ENCODE assay signal across 9 mouse cellular contexts in genomic region chr15:78868826-78869233, GRCm38 (mm10). TPM values are rescaled to one million over a fixed set of nuclear protein-coding genes. Genes with fewer than 3 reads are reported as not detected.
DNase-seq lines count a peak whose midpoint lies in the region; ATAC-seq and TF ChIP-seq lines count a peak whose summit lies in the region.
"Had no signal": no experiment of that assay in that cellular context is flagged by ENCODE, and none has a peak within 500 bp of the region (broad histone marks: within the 10 kb centered on the region; RNA-seq: fewer than 3 reads in every experiment).

No protein-coding gene starts in this region.

- peak overlapping the region; percentile 85 for H3K27ac ChIP-seq in lung, embryonic 16.5 days (ENCODE audit: low read length)
- peak overlapping the region; percentile 73 for H3K27ac ChIP-seq in forebrain, embryonic 15.5 days (replicated peaks)
- peak overlapping the region; percentile 66 for H3K27ac ChIP-seq in liver, embryonic 11.5 days (ENCODE audit: low read depth, low read length)
- peak overlapping the region; percentile 91 for H3K27ac ChIP-seq in stomach, embryonic 16.5 days (ENCODE audit: low read length)
- H3K27ac ChIP-seq in left cerebral cortex, adult 2 months = no peak overlapping the region

- peaks cover 21% of the 10 kb centered on the region for H3K4me1 ChIP-seq in lung, embryonic 16.5 days (replicated peaks; ENCODE audit: control insufficient read depth, insufficient read depth, low read length)
- H3K4me1 ChIP-seq in forebrain, embryonic 15.5 days = peaks cover 12% of the 10 kb centered on the region; the same call in 1 of the 2 replicates
- H3K4me1 ChIP-seq in liver, embryonic 11.5 days (replicated peaks; ENCODE audit: control insufficient read depth, insufficient read depth, low read length) = no peaks in the 10 kb centered on the region; the same call in 1 of the 2 replicates
- H3K4me1 ChIP-seq in stomach, embryonic 16.5 days (ENCODE audit: control insufficient read depth, insufficient read depth, low read length) = peaks cover 25% of the 10 kb centered on the region

- no peak for TF ChIP-seq CTCF in left cerebral cortex, adult 2 months (IDR thresholded peaks at IDR 0.05)

- no peak for DNase-seq in lung, postnatal 25 days (ENCODE audit: low spot score)
- no peak for DNase-seq in liver, embryonic 11.5 days (ENCODE audit: low spot score)
- DNase-seq in left cerebral cortex, adult 2 months (ENCODE audit: extremely low spot score in 1 of 2, low spot score in 2 of 2) = no peak
- no peak for DNase-seq in right cerebral cortex, postnatal 10 days (ENCODE audit: low spot score in 2 of 2)
- DNase-seq in layer of hippocampus, adult 9-10 months (ENCODE audit: low spot score) = no peak
- DNase-seq: spleen, adult 18-20 months had no signal

- H3K4me3 ChIP-seq in lung, embryonic 16.5 days (ENCODE audit: low read length) = no peak overlapping the region
- H3K4me3 ChIP-seq in forebrain, embryonic 15.5 days = no peak overlapping the region
- H3K4me3 ChIP-seq in liver, embryonic 11.5 days (ENCODE audit: low read depth, low read length) = no peak overlapping the region
- H3K4me3 ChIP-seq in stomach, embryonic 16.5 days (replicated peaks; ENCODE audit: low read length) = no peak overlapping the region
- H3K4me3 ChIP-seq in left cerebral cortex, adult 2 months = no peak overlapping the region

- no peaks in the 10 kb centered on the region for H3K9me3 ChIP-seq in lung, embryonic 16.5 days (ENCODE audit: control insufficient read depth, low read length)
- H3K9me3 ChIP-seq in forebrain, embryonic 15.5 days = no peaks in the 10 kb centered on the region
- H3K9me3 ChIP-seq in liver, embryonic 11.5 days (ENCODE audit: control insufficient read depth, low read length) = no peaks in the 10 kb centered on the region
- no peaks in the 10 kb centered on the region for H3K9me3 ChIP-seq in stomach, embryonic 16.5 days (replicated peaks; ENCODE audit: control insufficient read depth, low read length)

- ATAC-seq in lung, embryonic 16.5 days (ENCODE audit: low read depth) = peak; percentile 59
- peak; percentile 73 for ATAC-seq in forebrain, embryonic 15.5 days (replicated peaks)
- no peak for ATAC-seq in liver, embryonic 11.5 days (replicated peaks; ENCODE audit: low FRiP score)
- peak; percentile 56 for ATAC-seq in stomach, embryonic 16.5 days (ENCODE audit: insufficient read depth, low FRiP score)

- peak overlapping the region; percentile 6; the same call in 1 of the 2 replicates for H3K4me2 ChIP-seq in lung, embryonic 16.5 days (ENCODE audit: low read depth, low read length)
- no peak overlapping the region for H3K4me2 ChIP-seq in forebrain, embryonic 15.5 days (replicated peaks)
- H3K4me2 ChIP-seq in liver, embryonic 11.5 days = no peak overlapping the region
- H3K4me2 ChIP-seq in stomach, embryonic 16.5 days (ENCODE audit: low read depth, low read length) = peak overlapping the region; percentile 16; the same call in 1 of the 2 replicates

- H3K27me3 ChIP-seq in lung, embryonic 16.5 days (ENCODE audit: control insufficient read depth, insufficient read depth, low read depth, low read length) = no peaks in the 10 kb centered on the region
- no peaks in the 10 kb centered on the region for H3K27me3 ChIP-seq in forebrain, embryonic 15.5 days
- no peaks in the 10 kb centered on the region for H3K27me3 ChIP-seq in liver, embryonic 11.5 days (replicated peaks; ENCODE audit: control insufficient read depth, insufficient read depth, low read length)
- no peaks in the 10 kb centered on the region for H3K27me3 ChIP-seq in stomach, embryonic 16.5 days (ENCODE audit: control insufficient read depth, insufficient read depth, low read length)

- peak overlapping the region; percentile 0; the same call in 1 of the 2 replicates for H3K9ac ChIP-seq in lung, embryonic 16.5 days (ENCODE audit: low read length)
- no peak overlapping the region; the same call in 1 of the 2 replicates for H3K9ac ChIP-seq in forebrain, embryonic 15.5 days (replicated peaks)
- H3K9ac ChIP-seq in liver, embryonic 11.5 days (ENCODE audit: low read depth, low read length) = no peak overlapping the region
- H3K9ac ChIP-seq in stomach, embryonic 16.5 days (ENCODE audit: low read length) = peak overlapping the region; percentile 55; the same call in 1 of the 2 replicates

- no peaks in the 10 kb centered on the region for H3K36me3 ChIP-seq in lung, embryonic 16.5 days (ENCODE audit: control insufficient read depth, insufficient read depth, low read length)
- H3K36me3 ChIP-seq in forebrain, embryonic 15.5 days = no peaks in the 10 kb centered on the region
- H3K36me3 ChIP-seq in liver, embryonic 11.5 days (ENCODE audit: control insufficient read depth, insufficient read depth, low read length) = no peaks in the 10 kb centered on the region
- no peaks in the 10 kb centered on the region for H3K36me3 ChIP-seq in stomach, embryonic 16.5 days (ENCODE audit: control insufficient read depth, insufficient read depth, low read length)

- 30% methylated on average over 7 of the region's 7 CpGs for WGBS in lung, embryonic 16.5 days
- WGBS in forebrain, embryonic 15.5 days = 35% methylated on average over 7 of the region's 7 CpGs
- 70% methylated on average over 7 of the region's 7 CpGs for WGBS in liver, embryonic 11.5 days
- WGBS in stomach, embryonic 16.5 days = 36% methylated on average over 7 of the region's 7 CpGs

- intact Hi-C loops in left cerebral cortex, adult 2 months (cut with DNase I) = no loop called here

RNA-seq across cellular contexts. Expression of gene Gga1, which starts 8.2 kb away (rescaled TPM):
- polyA plus RNA-seq in lung, embryonic 16.5 days (2015; fragmentation: Nextera tagmentation; extraction: Ambion mirVana) = 58.3 and 63.1 TPM in 2 replicates
- polyA plus RNA-seq in forebrain, embryonic 15.5 days (2015; fragmentation: Nextera tagmentation; extraction: Ambion mirVana) = 60.3 and 62.0 TPM in 2 replicates
- polyA plus RNA-seq in liver, embryonic 11.5 days (2014; fragmentation: Nextera tagmentation; extraction: Ambion mirVana) = 40.8 and 43.0 TPM in 2 replicates
- polyA plus RNA-seq in stomach, embryonic 16.5 days (2015; fragmentation: Nextera tagmentation; extraction: Ambion mirVana) = 48.4 and 51.4 TPM in 2 replicates
- total RNA-seq in left cerebral cortex, adult 2 months (2021) = 10 to 100 TPM; 64.8 to 68.2 TPM

RNA-seq across cellular contexts. Expression of gene Lgals2, which starts 13.5 kb away (rescaled TPM):
- polyA plus RNA-seq in lung, embryonic 16.5 days (2015; fragmentation: Nextera tagmentation; extraction: Ambion mirVana) = 1.0 and 1.2 TPM in 2 replicates
- polyA plus RNA-seq in forebrain, embryonic 15.5 days (2015; fragmentation: Nextera tagmentation; extraction: Ambion mirVana) = not detected in 2 replicates
- polyA plus RNA-seq in liver, embryonic 11.5 days (2014; fragmentation: Nextera tagmentation; extraction: Ambion mirVana) = 6.9 and 11.4 TPM in 2 replicates
- polyA plus RNA-seq in stomach, embryonic 16.5 days (2015; fragmentation: Nextera tagmentation; extraction: Ambion mirVana) = 86.6 and 122 TPM in 2 replicates
- not detected for total RNA-seq in left cerebral cortex, adult 2 months (2021)

RNA-seq across cellular contexts. Expression of gene Cdc42ep1, which starts 26.4 kb away (rescaled TPM):
- polyA plus RNA-seq in lung, embryonic 16.5 days (2015; fragmentation: Nextera tagmentation; extraction: Ambion mirVana) = 113 TPM in 2 replicates
- polyA plus RNA-seq in forebrain, embryonic 15.5 days (2015; fragmentation: Nextera tagmentation; extraction: Ambion mirVana) = 7.6 and 9.0 TPM in 2 replicates
- 21.9 and 23.9 TPM in 2 replicates for polyA plus RNA-seq in liver, embryonic 11.5 days (2014; fragmentation: Nextera tagmentation; extraction: Ambion mirVana)
- polyA plus RNA-seq in stomach, embryonic 16.5 days (2015; fragmentation: Nextera tagmentation; extraction: Ambion mirVana) = 47.9 and 52.2 TPM in 2 replicates
- total RNA-seq in left cerebral cortex, adult 2 months (2021) = 10 to 100 TPM; 10.6 to 13.1 TPM

RNA-seq across cellular contexts. Expression of gene Gm49510, which starts 30.6 kb away (rescaled TPM):
- polyA plus RNA-seq in lung, embryonic 16.5 days (2015; fragmentation: Nextera tagmentation; extraction: Ambion mirVana) = 0.16 and 0.59 TPM in 2 replicates
- polyA plus RNA-seq in forebrain, embryonic 15.5 days (2015; fragmentation: Nextera tagmentation; extraction: Ambion mirVana) = not detected in 2 replicates
- polyA plus RNA-seq in liver, embryonic 11.5 days (2014; fragmentation: Nextera tagmentation; extraction: Ambion mirVana) = 0.55 and 0.99 TPM in 2 replicates
- 0.32 and 0.46 TPM in 2 replicates for polyA plus RNA-seq in stomach, embryonic 16.5 days (2015; fragmentation: Nextera tagmentation; extraction: Ambion mirVana)
- not detected for total RNA-seq in left cerebral cortex, adult 2 months (2021)

RNA-seq across cellular contexts. Expression of gene Sh3bp1, which starts 30.7 kb away (rescaled TPM):
- polyA plus RNA-seq in lung, embryonic 16.5 days (2015; fragmentation: Nextera tagmentation; extraction: Ambion mirVana) = 37.3 and 41.8 TPM in 2 replicates
- polyA plus RNA-seq in forebrain, embryonic 15.5 days (2015; fragmentation: Nextera tagmentation; extraction: Ambion mirVana) = 3.6 and 5.9 TPM in 2 replicates
- polyA plus RNA-seq in liver, embryonic 11.5 days (2014; fragmentation: Nextera tagmentation; extraction: Ambion mirVana) = 69.4 and 70.3 TPM in 2 replicates
- polyA plus RNA-seq in stomach, embryonic 16.5 days (2015; fragmentation: Nextera tagmentation; extraction: Ambion mirVana) = 42.1 and 44.5 TPM in 2 replicates
- total RNA-seq in left cerebral cortex, adult 2 months (2021) = 10 to 100 TPM; 35.0 to 37.7 TPM

Comparison
In these comparisons a context has a peak if more than half of its experiments do, and no peak if none do; other contexts are left out.
1. H3K4me2 ChIP-seq: peak in lung, embryonic 16.5 days (single experiment) and stomach, embryonic 16.5 days (single experiment); none in forebrain, embryonic 15.5 days (single experiment) and liver, embryonic 11.5 days (single experiment).
2. H3K9ac ChIP-seq: peak in lung, embryonic 16.5 days (single experiment) and stomach, embryonic 16.5 days (single experiment); none in forebrain, embryonic 15.5 days (single experiment) and liver, embryonic 11.5 days (single experiment).